Mouse (Mus musculus) intestine, embryonic 15.5 days (tissue): ENCODE results near the gene Rbfox1. TPM values are rescaled to one million over a fixed set of nuclear protein-coding genes. Genes with fewer than 3 reads are reported as not detected.

ENCODE experiments used
- ATAC-seq: fragments of 200-750 bp; cut with Nextera tagmentation; 2 replicates; pipeline ENCODE4 v1.8.0; 2017; ENCODE audit warnings: moderate TSS enrichment, moderate library complexity
- H3K27ac ChIP-seq: fragments of 300-500 bp; sonication (generic); 2 replicates; pipeline ENCODE4 v1.5.1; 2015; ENCODE audit warnings: mild to moderate bottlenecking, inconsistent platforms
- H3K27me3 ChIP-seq: fragments of 300-500 bp; sonication (generic); replicated peaks from 2 replicates; pipeline ENCODE4 v1.6.1; 2015; ENCODE audit warnings: inconsistent platforms
- H3K36me3 ChIP-seq: fragments of 300-500 bp; sonication (generic); 2 replicates; pipeline ENCODE4 v1.6.1; 2015; ENCODE audit warnings: inconsistent platforms
- H3K4me1 ChIP-seq: fragments of 300-500 bp; sonication (generic); replicated peaks from 2 replicates; pipeline ENCODE4 v1.6.1; 2015; ENCODE audit warnings: inconsistent platforms
- H3K4me2 ChIP-seq: fragments of 300-500 bp; sonication (generic); replicated peaks from 2 replicates; pipeline ENCODE4 v1.6.1; 2015; ENCODE audit warnings: mild to moderate bottlenecking, inconsistent platforms
- H3K4me3 ChIP-seq: fragments of 300-500 bp; sonication (generic); replicated peaks from 2 replicates; pipeline ENCODE4 v1.5.1; 2015; ENCODE audit warnings: inconsistent platforms
- H3K9ac ChIP-seq: fragments of 300-500 bp; sonication (generic); 2 replicates; pipeline ENCODE4 v1.6.1; 2015; ENCODE audit warnings: inconsistent platforms
- H3K9me3 ChIP-seq: fragments of 300-500 bp; sonication (generic); 2 replicates; pipeline ENCODE4 v1.6.1; 2016; ENCODE audit warnings: inconsistent platforms
- WGBS: fragments of 180-500 bp; shearing (Covaris S2); methylation state at CpG from one replicate; pipeline ENCODE4 v1.1.7; 2015; 5-methylcytosine and 5-hydroxymethylcytosine counted together
- polyA plus RNA-seq: library from polyadenylated mRNA; unstranded; fragments of >200 nt; fragmentation: Nextera tagmentation; extraction: Ambion mirVana; gene quantifications from 2 replicates; pipeline ENCODE4 v1.2.1, GENCODE M21; 2015

Rbfox1 gene
- polyA plus RNA-seq, 1 experiment from 2014 or later: 3.3 TPM

DNA sequence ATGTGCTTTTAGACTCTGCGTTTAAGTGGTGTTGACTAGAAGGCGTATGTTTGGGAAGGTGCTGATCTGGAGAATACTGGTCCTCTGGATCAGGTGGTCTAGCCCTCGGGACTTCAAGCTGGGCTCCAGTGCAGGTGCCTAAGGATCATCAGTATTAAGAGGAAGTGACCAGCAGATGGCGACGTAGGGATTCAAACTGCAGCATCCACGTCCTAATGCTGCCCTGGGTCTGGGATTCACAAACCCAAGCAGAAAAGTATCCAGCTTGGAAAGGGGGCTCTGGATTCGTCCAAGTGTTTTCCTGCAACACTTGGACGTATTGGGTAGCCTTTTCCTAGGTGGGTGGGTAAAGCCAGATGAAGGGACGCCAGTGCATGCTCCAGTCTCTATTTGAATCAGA lies 906.5 kb downstream of the Rbfox1 start:
- H3K4me3 ChIP-seq: no peak overlapping the region
- H3K27ac ChIP-seq: no peak overlapping the region
- no peaks in the 10 kb centered on the region for H3K4me1 ChIP-seq
- H3K36me3 ChIP-seq: no peaks in the 10 kb centered on the region
- WGBS: 14% methylated on average over 9 of the region's 9 CpGs
- H3K4me2 ChIP-seq: no peak overlapping the region
- no peaks in the 10 kb centered on the region for H3K9me3 ChIP-seq
- no peak overlapping the region for H3K9ac ChIP-seq
- ATAC-seq: peak; percentile 62; the same call in 1 of the 2 replicates
- no peaks in the 10 kb centered on the region for H3K27me3 ChIP-seq

DNA sequence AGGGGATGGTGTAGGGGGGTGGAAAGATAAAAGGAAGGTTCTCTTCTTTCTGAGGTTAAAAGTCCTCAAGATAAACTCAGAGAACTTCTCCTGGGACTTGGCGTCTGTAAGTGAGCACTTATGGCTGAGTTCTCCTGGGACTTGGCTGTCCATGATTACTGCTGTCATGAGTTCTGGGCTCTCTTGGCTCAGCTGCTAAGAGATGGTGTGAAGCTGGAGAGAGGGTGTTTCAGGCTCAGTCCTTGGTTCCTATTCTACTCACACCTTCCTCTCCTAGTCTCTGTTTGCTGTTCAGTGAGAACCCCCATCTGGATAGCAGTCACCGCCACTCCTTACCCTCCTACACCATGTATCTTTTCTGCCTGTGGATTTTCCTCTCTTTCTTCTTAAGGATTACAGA lies 921.1 kb downstream of the Rbfox1 start:
- Histone ChIP-seq H3K9me3 (no peaks in the 10 kb centered on the region), H3K4me3 (no peak overlapping the region), H3K9ac (no peak overlapping the region), H3K36me3 (no peaks in the 10 kb centered on the region), H3K4me1 (no peaks in the 10 kb centered on the region), H3K27ac (no peak overlapping the region), H3K4me2 (no peak overlapping the region), H3K27me3 (no peaks in the 10 kb centered on the region)
- ATAC-seq: no peak
- WGBS: 76% methylated on average over 2 of the region's 2 CpGs

DNA sequence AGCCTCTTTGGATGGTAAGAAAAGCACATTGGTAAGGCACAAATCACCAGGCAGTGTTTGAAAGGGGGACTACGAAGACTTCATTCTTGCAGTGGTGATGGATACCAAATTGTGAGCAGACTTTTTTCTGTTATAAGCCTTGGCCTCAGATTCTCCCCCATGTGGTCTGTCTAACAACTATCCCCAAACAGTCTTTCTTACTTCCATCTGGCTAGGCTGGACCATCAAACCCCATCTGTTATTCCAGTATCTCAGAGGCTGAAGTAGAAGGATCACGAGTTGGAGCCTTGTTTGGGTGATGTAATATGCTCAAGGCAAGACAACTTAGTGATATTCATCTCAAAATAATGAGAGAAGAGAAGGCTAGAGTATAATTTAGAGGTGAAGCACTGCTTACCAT lies 922.7 kb downstream of the Rbfox1 start:
- WGBS: 61% methylated on average over 2 of the region's 2 CpGs
- no peaks in the 10 kb centered on the region for H3K9me3 ChIP-seq
- no peak overlapping the region for H3K27ac ChIP-seq
- H3K4me3 ChIP-seq: no peak overlapping the region
- H3K4me2 ChIP-seq: no peak overlapping the region
- no peaks in the 10 kb centered on the region for H3K4me1 ChIP-seq
- no peak overlapping the region for H3K9ac ChIP-seq
- no peak for ATAC-seq
- H3K27me3 ChIP-seq: no peaks in the 10 kb centered on the region
- H3K36me3 ChIP-seq: no peaks in the 10 kb centered on the region

DNA sequence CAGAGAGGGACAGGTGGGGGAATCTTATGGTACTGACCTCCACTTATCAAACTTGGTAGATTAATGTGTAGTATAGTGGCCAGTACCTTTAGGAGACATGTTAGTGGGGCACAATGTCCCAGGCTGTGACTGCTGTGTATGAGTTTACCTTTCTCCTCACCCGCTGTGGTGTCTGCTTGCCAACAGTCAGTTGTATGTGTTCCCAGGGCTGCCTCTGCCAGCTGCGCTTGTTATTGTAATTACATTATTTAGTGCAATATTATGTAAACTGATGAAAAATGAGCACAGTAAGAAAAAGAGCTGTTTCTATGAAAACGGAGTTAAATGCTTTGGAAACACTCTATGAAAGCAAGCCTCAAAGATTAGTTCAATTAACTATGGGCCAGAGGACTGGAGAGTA lies 928.7 kb downstream of the Rbfox1 start:
- H3K4me1 ChIP-seq: no peaks in the 10 kb centered on the region
- no peaks in the 10 kb centered on the region for H3K9me3 ChIP-seq
- ATAC-seq: no peak
- H3K27me3 ChIP-seq: no peaks in the 10 kb centered on the region
- no peak overlapping the region for H3K27ac ChIP-seq
- H3K36me3 ChIP-seq: no peaks in the 10 kb centered on the region
- no peak overlapping the region for H3K9ac ChIP-seq
- 57% methylated on average over 3 of the region's 3 CpGs for WGBS
- H3K4me2 ChIP-seq: no peak overlapping the region
- no peak overlapping the region for H3K4me3 ChIP-seq

DNA sequence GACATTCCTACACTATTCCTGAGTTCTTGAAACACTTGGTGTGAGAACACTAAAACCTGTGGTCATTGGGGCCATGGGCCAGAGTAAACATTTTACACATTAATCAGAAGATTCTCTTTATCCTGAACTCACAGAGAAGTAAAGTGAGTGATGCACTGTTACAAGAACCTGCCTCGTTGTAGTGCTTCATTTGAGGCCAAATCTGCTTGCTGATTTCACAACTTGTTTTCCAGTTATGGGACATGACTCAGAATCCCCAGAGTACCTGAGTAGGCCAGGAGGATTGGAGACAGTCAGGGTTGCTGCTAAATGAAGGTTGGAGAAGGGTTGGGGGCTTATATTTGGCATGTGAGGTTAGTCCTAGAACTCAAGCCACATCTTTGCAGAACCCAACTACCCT lies 936.6 kb downstream of the Rbfox1 start:
- Histone ChIP-seq H3K9me3 (no peaks in the 10 kb centered on the region), H3K4me1 (no peaks in the 10 kb centered on the region), H3K27me3 (no peaks in the 10 kb centered on the region), H3K4me2 (no peak overlapping the region), H3K27ac (no peak overlapping the region), H3K36me3 (no peaks in the 10 kb centered on the region), H3K9ac (no peak overlapping the region), H3K4me3 (no peak overlapping the region)
- WGBS: 41% methylated on average over 1 of the region's 1 CpGs
- ATAC-seq: no peak

DNA sequence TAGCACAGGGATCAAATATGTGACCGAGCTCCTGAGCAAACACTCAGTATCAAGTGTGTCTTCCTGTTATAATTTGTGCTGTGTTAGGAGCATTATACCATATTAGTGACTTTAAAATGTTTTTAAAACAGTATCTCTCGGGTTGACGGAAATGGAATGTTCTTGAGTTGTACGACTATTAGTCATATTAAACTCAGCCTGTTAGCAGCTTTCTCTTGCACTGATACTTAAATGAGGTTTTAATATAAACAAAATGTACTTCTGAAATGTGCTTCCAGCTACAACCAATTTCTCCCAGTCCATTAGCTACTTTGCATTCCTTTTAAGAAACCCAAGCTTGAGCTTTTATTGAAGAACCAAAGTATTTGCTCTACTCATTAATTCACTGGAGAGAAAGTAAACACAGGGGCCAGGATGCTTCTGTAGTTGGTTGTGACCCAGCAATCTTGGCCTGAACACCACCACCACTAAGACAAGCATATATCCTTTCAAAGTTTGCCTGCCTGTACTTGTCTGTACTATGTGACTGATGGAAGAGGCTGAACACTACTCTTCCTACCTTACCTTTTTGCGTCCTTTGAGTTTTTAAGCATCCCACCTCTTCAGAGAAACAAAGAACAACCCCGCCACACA lies 944.9 kb downstream of the Rbfox1 start:
- no peaks in the 10 kb centered on the region for H3K36me3 ChIP-seq
- H3K9ac ChIP-seq: no peak overlapping the region
- ATAC-seq: no peak
- WGBS: 57% methylated on average over 6 of the region's 6 CpGs
- no peak overlapping the region for H3K27ac ChIP-seq
- no peaks in the 10 kb centered on the region for H3K9me3 ChIP-seq
- no peaks in the 10 kb centered on the region for H3K27me3 ChIP-seq
- H3K4me2 ChIP-seq: no peak overlapping the region
- no peak overlapping the region for H3K4me3 ChIP-seq
- H3K4me1 ChIP-seq: no peaks in the 10 kb centered on the region

DNA sequence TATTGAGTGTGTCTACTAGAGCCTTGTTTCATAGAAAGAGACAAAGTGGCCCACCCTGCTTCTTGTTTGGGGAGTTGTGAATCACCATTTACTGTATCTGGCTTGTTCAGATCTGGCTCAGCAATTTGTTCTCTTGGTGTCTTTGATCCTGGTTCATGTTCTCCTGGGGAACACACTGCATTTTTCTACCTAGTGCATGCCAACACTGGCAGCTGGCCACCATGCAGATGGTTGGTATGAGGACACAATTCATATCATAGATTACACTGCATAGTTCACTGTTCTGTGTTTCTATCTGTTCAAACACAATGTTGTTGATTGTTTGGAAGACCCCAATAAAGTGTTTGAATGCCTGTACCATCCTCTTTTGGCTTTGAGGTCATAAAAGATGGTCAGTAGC lies 948.3 kb downstream of the Rbfox1 start:
- no peak overlapping the region for H3K27ac ChIP-seq
- ATAC-seq: no peak
- H3K36me3 ChIP-seq: no peaks in the 10 kb centered on the region
- H3K4me2 ChIP-seq: no peak overlapping the region
- H3K4me3 ChIP-seq: no peak overlapping the region
- no peaks in the 10 kb centered on the region for H3K9me3 ChIP-seq
- H3K27me3 ChIP-seq: no peaks in the 10 kb centered on the region
- no peak overlapping the region for H3K9ac ChIP-seq
- no peaks in the 10 kb centered on the region for H3K4me1 ChIP-seq

DNA sequence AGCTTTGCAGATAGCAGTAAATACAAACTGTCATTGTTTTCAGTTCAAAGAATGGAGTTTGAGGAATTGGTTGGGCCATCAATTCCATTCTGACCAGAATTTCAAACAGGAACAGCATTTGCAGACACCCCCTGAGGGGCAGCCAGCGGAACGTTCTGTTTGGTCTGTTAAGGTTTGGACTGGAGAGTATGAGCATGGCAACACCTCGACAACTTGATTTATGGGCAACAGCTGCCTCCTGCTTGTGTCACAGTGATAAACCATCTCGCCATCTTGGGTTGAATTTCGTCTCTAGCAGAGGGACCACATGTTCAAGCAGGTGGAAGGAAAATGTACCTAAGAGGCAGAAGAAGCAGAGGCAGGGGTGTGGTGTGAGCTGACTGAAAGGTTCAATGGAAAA lies 949.9 kb downstream of the Rbfox1 start:
- Histone ChIP-seq H3K9me3 (no peaks in the 10 kb centered on the region), H3K4me2 (no peak overlapping the region), H3K9ac (no peak overlapping the region), H3K4me1 (0 out of 2 replicates have a peak, but pooled peaks cover 6% of the 10 kb centered on the region), H3K27ac (no peak overlapping the region), H3K36me3 (no peaks in the 10 kb centered on the region), H3K4me3 (no peak overlapping the region), H3K27me3 (no peaks in the 10 kb centered on the region)
- WGBS: 27% methylated on average over 5 of the region's 5 CpGs
- no peak for ATAC-seq

DNA sequence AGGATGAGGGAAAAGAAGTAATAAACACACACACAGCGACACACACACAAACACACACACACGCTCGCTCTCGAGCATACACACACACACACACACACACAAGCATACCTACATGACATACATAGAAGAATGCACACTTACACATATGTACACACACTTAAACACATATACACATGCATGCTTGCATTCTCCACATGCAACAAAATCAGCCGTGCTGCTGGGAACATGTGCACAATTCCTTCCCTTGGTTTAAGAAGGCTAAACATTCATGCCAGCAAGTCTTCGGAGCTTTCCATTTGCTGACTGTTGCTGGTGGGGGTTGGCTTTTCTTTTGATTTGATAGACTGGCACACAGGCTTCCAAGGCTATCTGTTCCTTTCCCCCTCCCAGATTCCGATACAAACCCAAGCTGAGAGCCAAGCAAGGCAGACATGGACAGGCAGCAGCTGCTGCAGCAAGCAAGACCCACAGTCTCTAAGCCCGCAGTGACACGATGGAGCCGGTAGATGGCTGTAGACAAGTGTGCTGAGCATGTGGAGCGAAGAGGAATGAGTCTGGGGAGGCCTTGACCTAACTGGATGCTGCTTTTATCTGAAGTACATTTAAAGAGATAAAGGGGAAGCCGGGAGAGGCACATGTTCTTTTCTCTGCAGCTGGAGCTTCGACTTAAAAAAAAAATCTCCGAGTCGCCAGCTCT lies 954.3 kb downstream of the Rbfox1 start:
- no peaks in the 10 kb centered on the region for H3K27me3 ChIP-seq
- H3K4me2 ChIP-seq: no peak overlapping the region
- 0 out of 2 replicates have a peak, but pooled peaks cover 6% of the 10 kb centered on the region for H3K4me1 ChIP-seq
- H3K4me3 ChIP-seq: no peak overlapping the region
- H3K9ac ChIP-seq: no peak overlapping the region
- peak; percentile 71 for ATAC-seq
- no peaks in the 10 kb centered on the region for H3K9me3 ChIP-seq
- no peaks in the 10 kb centered on the region for H3K36me3 ChIP-seq
- no peak overlapping the region for H3K27ac ChIP-seq
- 34% methylated on average over 15 of the region's 15 CpGs for WGBS

DNA sequence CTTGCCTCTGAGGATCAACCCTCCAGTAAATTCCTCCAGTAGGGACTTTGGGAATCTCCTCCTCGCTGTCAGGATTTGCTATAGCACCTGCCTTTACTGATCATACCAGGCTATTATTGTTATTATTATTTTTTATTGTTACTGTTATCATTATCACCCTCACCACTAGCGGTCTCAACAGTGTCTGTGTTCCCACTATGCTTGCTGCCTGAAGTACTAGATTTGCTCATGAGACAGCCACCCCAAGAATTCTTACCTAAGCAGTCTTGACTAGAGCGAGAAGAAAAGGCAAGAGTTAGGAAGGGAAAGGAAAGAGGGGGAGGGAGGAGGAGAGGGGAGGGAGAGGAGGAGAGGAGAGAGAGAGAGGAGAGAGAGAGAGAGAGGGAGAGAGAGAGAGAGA lies 954.9 kb downstream of the Rbfox1 start:
- Histone ChIP-seq H3K9me3 (no peaks in the 10 kb centered on the region), H3K4me2 (no peak overlapping the region), H3K4me3 (no peak overlapping the region), H3K9ac (no peak overlapping the region), H3K27ac (no peak overlapping the region), H3K27me3 (no peaks in the 10 kb centered on the region), H3K4me1 (0 out of 2 replicates have a peak, but pooled peaks cover 6% of the 10 kb centered on the region), H3K36me3 (no peaks in the 10 kb centered on the region)
- 64% methylated on average over 3 of the region's 3 CpGs for WGBS
- no peak for ATAC-seq

DNA sequence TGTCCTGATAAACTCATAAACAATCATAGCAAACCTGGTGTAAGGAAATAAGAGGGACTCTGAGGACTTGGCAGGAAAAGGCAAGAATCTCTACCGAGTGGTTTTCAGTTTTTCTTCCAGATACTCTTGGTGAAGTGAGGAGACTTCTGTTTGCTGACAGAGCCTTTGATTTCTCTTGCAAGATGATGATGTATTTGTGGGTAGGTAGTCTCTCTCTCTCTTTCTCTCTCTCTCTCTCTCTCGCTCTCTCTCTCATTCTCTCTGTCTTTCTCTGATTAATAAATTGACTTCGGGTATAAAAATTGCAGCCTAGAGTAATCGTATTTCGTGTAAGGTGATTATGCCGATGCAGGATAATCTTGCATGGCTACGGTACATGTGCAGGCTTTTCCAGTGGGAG lies 955.3 kb downstream of the Rbfox1 start:
- H3K9ac ChIP-seq: no peak overlapping the region
- no peak overlapping the region for H3K4me2 ChIP-seq
- H3K27me3 ChIP-seq: no peaks in the 10 kb centered on the region
- no peaks in the 10 kb centered on the region for H3K9me3 ChIP-seq
- ATAC-seq: no peak
- WGBS: 71% methylated on average over 7 of the region's 7 CpGs
- no peak overlapping the region for H3K4me3 ChIP-seq
- no peaks in the 10 kb centered on the region for H3K36me3 ChIP-seq
- H3K27ac ChIP-seq: no peak overlapping the region
- 0 out of 2 replicates have a peak, but pooled peaks cover 6% of the 10 kb centered on the region for H3K4me1 ChIP-seq

DNA sequence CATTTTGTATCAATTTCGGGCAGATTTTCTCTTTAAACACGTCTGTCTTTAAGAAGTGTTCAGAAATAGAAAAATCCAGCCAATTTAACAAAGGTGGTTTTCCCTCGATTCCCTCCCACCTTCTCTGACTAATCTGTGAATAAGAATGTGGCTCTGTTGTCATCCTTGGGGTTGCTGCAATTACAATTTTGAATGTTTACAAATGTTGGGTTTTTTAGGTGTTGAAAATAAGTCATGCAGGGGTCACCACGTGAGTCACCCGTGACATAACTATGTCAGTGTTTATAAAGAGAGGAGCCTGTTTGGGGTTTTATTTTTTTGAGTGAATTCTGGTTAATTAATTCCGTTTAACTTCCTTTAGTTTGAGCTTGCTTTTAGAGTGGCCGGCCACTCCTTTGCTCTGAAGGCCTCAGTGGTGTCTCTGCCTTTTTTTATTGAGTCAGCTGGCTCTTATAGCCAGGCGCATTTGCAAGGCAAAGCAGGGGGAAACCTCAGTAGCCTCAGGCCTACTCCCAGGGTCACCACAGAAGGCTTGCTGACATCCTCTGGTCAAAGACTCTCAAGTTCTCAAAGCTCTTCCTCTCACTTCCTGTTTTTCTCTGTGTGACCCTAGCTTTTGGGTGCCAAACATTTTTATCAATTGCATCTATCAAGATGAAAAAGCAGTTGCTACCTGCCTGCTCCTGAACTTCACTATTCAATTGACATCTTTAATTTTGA lies 957.1 kb downstream of the Rbfox1 start:
- Histone ChIP-seq H3K9ac (no peak overlapping the region), H3K27ac (no peak overlapping the region), H3K4me1 (0 out of 2 replicates have a peak, but pooled peaks cover 6% of the 10 kb centered on the region), H3K36me3 (no peaks in the 10 kb centered on the region), H3K9me3 (no peaks in the 10 kb centered on the region), H3K27me3 (no peaks in the 10 kb centered on the region), H3K4me3 (no peak overlapping the region), H3K4me2 (no peak overlapping the region)
- ATAC-seq: no peak
- WGBS: 56% methylated on average over 8 of the region's 8 CpGs
